Mouse (Mus musculus) neural tube, embryonic 11.5 days (tissue): ENCODE results near the gene Fignl1. TPM values are rescaled to one million over a fixed set of nuclear protein-coding genes. Genes with fewer than 3 reads are reported as not detected.

ENCODE experiments used
- ATAC-seq: fragments of 200-750 bp; cut with Nextera tagmentation; 2 replicates; pipeline ENCODE4 v1.8.0; 2017; ENCODE audit warnings: moderate number of reproducible peaks, mild to moderate bottlenecking, moderate TSS enrichment, moderate library complexity; ENCODE audit not compliant: insufficient read depth, low FRiP score, low TSS enrichment
- DNase-seq: peaks from one replicate; pipeline ENCODE4 v3.0.0-alpha.2; 2015; ENCODE audit warnings: low spot score
- H3K27ac ChIP-seq: fragments of 300-500 bp; sonication (generic); 2 replicates; pipeline ENCODE4 v1.5.1; 2014; ENCODE audit warnings: low read depth, mild to moderate bottlenecking, low read length
- H3K27me3 ChIP-seq: fragments of 300-500 bp; sonication (generic); 2 replicates; pipeline ENCODE4 v1.6.1; 2014; ENCODE audit warnings: mild to moderate bottlenecking, low read length, mixed read lengths; ENCODE audit not compliant: control insufficient read depth, insufficient read depth
- H3K36me3 ChIP-seq: fragments of 300-500 bp; sonication (generic); 2 replicates; pipeline ENCODE4 v1.6.1; 2014; ENCODE audit warnings: mild to moderate bottlenecking, low read length, moderate library complexity, mixed read lengths; ENCODE audit not compliant: control insufficient read depth, insufficient read depth
- H3K4me1 ChIP-seq: fragments of 300-500 bp; sonication (generic); 2 replicates; pipeline ENCODE4 v1.6.1; 2014; ENCODE audit warnings: low read length, mixed read lengths; ENCODE audit not compliant: control insufficient read depth, insufficient read depth
- H3K4me2 ChIP-seq: fragments of 300-500 bp; sonication (generic); 2 replicates; pipeline ENCODE4 v1.6.1; 2014; ENCODE audit warnings: low read depth, mild to moderate bottlenecking, moderate library complexity
- H3K4me3 ChIP-seq: fragments of 300-500 bp; sonication (generic); 2 replicates; pipeline ENCODE4 v1.5.1; 2014; ENCODE audit warnings: low read depth, low read length
- H3K9ac ChIP-seq: fragments of 300-500 bp; sonication (generic); 2 replicates; pipeline ENCODE4 v1.6.1; 2014; ENCODE audit warnings: mild to moderate bottlenecking, low read length
- H3K9me3 ChIP-seq: fragments of 300-500 bp; sonication (generic); 2 replicates; pipeline ENCODE4 v1.6.1; 2016; ENCODE audit warnings: low read length; ENCODE audit not compliant: control insufficient read depth
- WGBS: fragments of 180-500 bp; shearing (Covaris S2); extraction: QIAGEN DNeasy Blood & Tissue Kit; methylation state at CpG from one replicate; pipeline ENCODE4 v1.1.7; 2014; 5-methylcytosine and 5-hydroxymethylcytosine counted together
- polyA plus RNA-seq: library from polyadenylated mRNA; unstranded; fragments of >200 nt; fragmentation: Nextera tagmentation; extraction: Ambion mirVana; gene quantifications from 2 replicates; pipeline ENCODE4 v1.2.1, GENCODE M21; 2014

The Fignl1 gene
- polyA plus RNA-seq, 1 experiment from 2014 or later, result 76.6 TPM

DNA sequence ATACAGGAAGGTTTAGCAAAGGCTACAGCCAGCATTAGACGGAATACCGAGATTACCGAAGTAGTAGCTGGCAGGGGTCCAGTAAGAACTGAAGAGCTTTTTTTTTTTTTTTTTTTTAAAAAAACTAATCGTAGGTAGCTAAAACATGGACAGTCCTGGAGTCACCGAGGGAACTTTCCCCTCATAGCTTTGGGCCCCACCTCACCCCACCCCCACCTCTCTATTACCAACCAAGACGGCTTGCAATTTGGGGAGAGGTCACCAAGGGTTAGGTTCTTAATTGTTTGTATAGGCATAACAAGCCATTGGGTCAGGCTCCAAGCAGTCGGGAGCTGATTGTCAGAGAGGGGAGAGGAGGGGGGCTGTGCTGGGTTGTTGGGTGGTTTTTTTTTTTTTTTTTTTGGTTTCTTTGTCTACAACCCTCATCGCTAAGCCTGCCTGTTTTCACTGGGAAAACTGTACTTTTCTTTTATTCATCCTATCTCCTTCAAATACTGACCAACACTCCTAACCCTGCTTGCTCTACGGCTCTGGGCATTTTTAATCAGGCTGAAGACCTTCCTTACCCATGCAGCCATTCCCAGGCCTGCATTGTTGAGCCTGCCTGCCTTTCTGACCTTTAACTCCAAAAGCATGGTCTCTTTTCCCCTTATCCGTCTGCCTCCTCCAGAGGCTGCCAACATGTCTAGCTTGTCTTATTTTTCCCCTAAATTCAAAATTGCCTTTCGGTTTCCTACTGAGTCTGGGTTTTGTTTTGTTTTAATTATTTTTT, 828 bp upstream of the Fignl1 start:
- Histone ChIP-seq H3K27ac (peak overlapping the region; percentile 99), H3K36me3 (no peaks in the 10 kb centered on the region; the same call in 1 of the 2 replicates), H3K9me3 (no peaks in the 10 kb centered on the region), H3K27me3 (no peaks in the 10 kb centered on the region), H3K9ac (peak overlapping the region; percentile 92), H3K4me3 (peak overlapping the region; percentile 58), H3K4me2 (peak overlapping the region; percentile 77), H3K4me1 (peaks cover 9% of the 10 kb centered on the region)
- ATAC-seq (peak; percentile 36), DNase-seq (peak; percentile 63)
- WGBS, result 2% methylated on average over 11 of the region's 11 CpGs

DNA sequence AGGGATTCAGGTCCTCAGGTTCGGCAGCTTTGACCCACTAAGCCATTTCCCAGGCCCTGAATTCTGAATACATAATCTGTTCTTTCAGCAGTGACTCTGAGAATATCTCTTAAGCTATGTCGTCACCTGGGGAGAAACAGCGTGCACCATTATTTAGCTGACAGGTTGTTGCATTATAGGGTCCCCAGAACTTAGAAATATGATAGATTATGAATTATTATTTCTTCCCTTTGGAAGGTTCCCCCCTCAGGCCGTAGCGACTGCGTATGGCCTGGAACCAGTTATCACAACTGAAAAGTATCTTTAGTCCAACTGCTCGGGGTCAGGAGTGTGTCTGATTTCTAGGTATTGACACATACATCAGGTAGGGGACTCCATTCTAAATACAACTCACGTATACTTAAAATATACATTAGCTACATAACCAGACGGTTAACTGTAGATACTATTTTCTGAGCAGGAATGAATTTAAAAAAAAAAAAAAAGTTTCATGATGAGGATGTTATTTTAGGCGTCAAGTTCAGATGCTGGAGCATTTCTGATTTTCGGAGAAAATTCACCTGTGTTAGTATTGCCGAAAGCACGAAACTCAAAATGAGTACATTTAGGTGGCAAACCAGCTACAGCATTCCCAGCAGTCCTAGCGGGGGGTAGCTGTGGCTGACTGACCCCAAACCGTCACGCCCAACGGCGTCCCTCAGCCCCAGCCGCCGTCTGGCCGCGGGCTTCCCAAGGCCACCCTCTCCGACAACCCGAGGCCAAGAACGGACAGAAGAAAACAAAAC, 535 bp downstream of the Fignl1 start:
- Histone ChIP-seq H3K36me3 (no peaks in the 10 kb centered on the region; the same call in 1 of the 2 replicates), H3K27me3 (no peaks in the 10 kb centered on the region), H3K9me3 (no peaks in the 10 kb centered on the region), H3K4me1 (peaks cover 9% of the 10 kb centered on the region), H3K4me3 (peak overlapping the region; percentile 58), H3K4me2 (peak overlapping the region; percentile 77), H3K27ac (peak overlapping the region; percentile 99; the same call in 1 of the 2 replicates), H3K9ac (peak overlapping the region; percentile 92)
- no peak for DNase-seq
- WGBS, result 17% methylated on average over 25 of the region's 25 CpGs
- peak; percentile 64 for ATAC-seq

DNA sequence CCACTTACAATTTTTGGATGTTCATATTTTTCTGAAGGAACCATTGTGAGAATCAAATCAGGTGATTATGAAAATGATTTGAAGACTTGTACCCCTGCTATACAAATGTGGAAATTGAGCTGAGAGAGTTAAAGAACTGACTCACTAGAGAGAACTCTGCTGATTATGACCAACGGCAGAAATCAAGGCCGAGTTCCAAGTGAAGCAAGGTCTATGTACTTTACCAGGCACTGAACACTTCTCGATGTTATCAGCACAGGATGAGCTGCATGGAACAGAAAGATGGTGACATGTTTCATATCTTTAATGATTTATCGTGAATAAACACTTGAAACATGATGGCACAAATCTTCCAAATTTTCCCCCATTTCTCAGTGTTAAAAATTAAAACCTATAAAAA, 2.8 kb downstream of the Fignl1 start:
- WGBS, result 94% methylated on average over 4 of the region's 4 CpGs
- no peak overlapping the region for H3K4me2 ChIP-seq
- DNase-seq, result no peak
- H3K4me3 ChIP-seq, result no peak overlapping the region
- no peak for ATAC-seq
- peaks cover 9% of the 10 kb centered on the region for H3K4me1 ChIP-seq
- peaks cover 11% of the 10 kb centered on the region for H3K36me3 ChIP-seq
- no peak overlapping the region for H3K9ac ChIP-seq
- H3K9me3 ChIP-seq, result no peaks in the 10 kb centered on the region
- H3K27me3 ChIP-seq, result no peaks in the 10 kb centered on the region
- no peak overlapping the region for H3K27ac ChIP-seq

DNA sequence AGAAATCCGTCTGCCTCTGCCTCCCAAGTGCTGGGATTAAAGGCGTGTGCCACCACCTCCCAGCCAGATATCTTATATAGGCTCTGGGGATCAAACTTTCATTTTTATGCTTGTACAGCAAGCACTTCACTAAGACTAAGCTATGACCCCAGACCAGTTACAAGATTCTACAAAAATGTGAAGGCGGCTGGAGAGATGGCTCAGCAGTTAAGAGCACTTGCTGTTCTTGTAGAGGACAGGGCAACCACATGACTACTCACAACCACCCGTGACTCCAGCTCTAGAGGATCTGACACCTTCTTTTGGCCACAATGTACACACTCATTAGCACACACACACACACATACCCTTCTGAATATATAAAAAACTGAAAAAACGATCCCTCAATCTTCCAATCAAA, 4.3 kb downstream of the Fignl1 start:
- H3K4me3 ChIP-seq, result no peak overlapping the region
- no peak overlapping the region for H3K27ac ChIP-seq
- peaks cover 4% of the 10 kb centered on the region; the same call in 1 of the 2 replicates for H3K4me1 ChIP-seq
- H3K9ac ChIP-seq, result no peak overlapping the region
- H3K9me3 ChIP-seq, result no peaks in the 10 kb centered on the region
- DNase-seq (no peak), ATAC-seq (no peak)
- 94% methylated on average over 5 of the region's 5 CpGs for WGBS
- H3K27me3 ChIP-seq, result no peaks in the 10 kb centered on the region
- H3K36me3 ChIP-seq, result peaks cover 11% of the 10 kb centered on the region
- no peak overlapping the region for H3K4me2 ChIP-seq

DNA sequence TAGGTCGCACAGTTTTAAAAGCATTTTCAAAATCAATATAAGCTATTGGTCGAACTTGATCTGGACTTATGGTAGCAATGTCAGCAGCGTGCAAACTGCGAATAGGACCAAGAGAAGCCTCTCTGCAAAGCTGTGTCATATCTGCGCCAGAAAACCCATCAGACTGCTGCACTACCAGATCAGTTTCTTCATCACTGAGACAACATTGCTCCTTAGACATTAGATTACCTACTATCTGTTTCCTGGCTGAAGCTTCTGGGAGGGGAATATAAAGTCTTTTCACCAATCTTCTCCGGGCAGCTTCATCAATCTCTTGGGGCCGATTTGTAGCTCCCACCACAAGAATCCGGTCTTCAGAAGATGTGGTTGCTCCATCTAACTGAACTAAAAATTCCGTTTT, 7.7 kb downstream of the Fignl1 start:
- Histone ChIP-seq H3K4me2 (no peak overlapping the region), H3K4me3 (no peak overlapping the region), H3K4me1 (no peaks in the 10 kb centered on the region), H3K36me3 (peaks cover 13% of the 10 kb centered on the region), H3K27me3 (no peaks in the 10 kb centered on the region), H3K9me3 (no peaks in the 10 kb centered on the region), H3K9ac (no peak overlapping the region), H3K27ac (no peak overlapping the region)
- no peak for DNase-seq
- no peak for ATAC-seq
- WGBS, result 96% methylated on average over 9 of the region's 9 CpGs

DNA sequence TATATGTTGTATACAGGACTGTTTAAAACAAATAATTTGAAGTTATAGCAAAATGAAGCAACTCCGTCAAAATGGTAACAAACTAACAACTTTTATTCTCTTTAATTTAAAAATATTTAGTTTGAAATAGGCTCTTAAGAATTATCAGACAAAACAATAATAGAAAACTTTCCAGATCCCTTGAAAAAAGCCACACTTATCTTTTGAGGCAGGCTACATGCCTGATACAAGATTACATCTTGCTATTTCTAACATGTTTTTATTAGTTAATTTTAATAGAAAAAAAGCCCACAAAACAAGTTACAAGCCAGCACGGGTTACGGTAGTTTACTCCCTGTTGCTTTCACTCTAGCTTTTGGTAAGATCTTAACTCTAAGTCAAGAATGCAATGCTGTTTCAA, 8.5 kb downstream of the Fignl1 start:
- DNase-seq (no peak), ATAC-seq (no peak)
- H3K27ac ChIP-seq, result no peak overlapping the region
- no peaks in the 10 kb centered on the region for H3K27me3 ChIP-seq
- over 99% methylated on average over 3 of the region's 3 CpGs for WGBS
- no peaks in the 10 kb centered on the region for H3K4me1 ChIP-seq
- H3K4me3 ChIP-seq, result no peak overlapping the region
- H3K4me2 ChIP-seq, result no peak overlapping the region
- peaks cover 13% of the 10 kb centered on the region for H3K36me3 ChIP-seq
- H3K9ac ChIP-seq, result no peak overlapping the region
- H3K9me3 ChIP-seq, result no peaks in the 10 kb centered on the region

DNA sequence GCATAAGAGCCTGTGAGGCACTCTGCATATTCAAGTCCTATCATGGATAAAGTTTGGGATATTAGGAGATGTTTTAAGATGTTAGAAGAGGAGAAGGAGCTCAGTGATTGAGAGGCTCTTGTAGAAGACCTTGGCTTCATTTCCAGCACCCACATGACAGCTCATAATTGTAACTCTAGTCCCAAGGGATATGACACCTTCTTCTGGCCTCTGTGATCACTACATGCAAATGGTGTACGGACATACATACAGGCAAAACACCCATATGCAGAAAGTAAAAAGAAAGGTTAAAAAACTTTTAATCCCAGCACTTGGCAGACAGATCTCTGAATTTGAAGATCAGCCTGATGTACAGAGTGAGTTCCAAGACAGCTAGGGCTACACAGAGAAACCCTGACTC, 10.1 kb downstream of the Fignl1 start:
- H3K9ac ChIP-seq, result no peak overlapping the region
- H3K36me3 ChIP-seq, result peaks cover 13% of the 10 kb centered on the region
- H3K9me3 ChIP-seq, result no peaks in the 10 kb centered on the region
- DNase-seq, result no peak
- H3K4me2 ChIP-seq, result no peak overlapping the region
- WGBS, result 97% methylated on average over 1 of the region's 1 CpGs
- no peaks in the 10 kb centered on the region for H3K27me3 ChIP-seq
- no peak overlapping the region for H3K27ac ChIP-seq
- no peaks in the 10 kb centered on the region for H3K4me1 ChIP-seq
- H3K4me3 ChIP-seq, result no peak overlapping the region
- ATAC-seq, result no peak

DNA sequence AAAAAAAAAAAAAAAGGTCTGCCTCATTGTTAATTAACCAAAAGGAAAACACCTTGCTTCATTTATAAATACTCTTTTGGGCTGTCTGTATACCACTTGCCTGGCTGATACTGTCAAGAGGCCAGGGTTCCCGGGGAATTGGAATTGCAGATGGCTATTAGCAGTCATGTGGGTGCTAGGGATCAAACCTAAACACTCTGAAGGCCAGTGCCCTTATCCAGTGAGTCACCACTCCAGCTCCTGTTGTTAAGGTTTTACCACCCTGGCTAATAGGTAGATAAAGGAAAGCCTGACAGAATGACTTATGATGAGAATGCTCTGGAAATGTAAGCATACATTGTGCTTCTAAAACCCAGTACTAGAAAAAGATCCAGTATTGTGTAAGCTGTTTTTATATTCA, 14.1 kb downstream of the Fignl1 start:
- Histone ChIP-seq H3K4me2 (no peak overlapping the region), H3K27ac (no peak overlapping the region), H3K4me3 (no peak overlapping the region), H3K36me3 (peaks cover 2% of the 10 kb centered on the region; the same call in 1 of the 2 replicates), H3K27me3 (no peaks in the 10 kb centered on the region), H3K4me1 (no peaks in the 10 kb centered on the region), H3K9me3 (no peaks in the 10 kb centered on the region), H3K9ac (no peak overlapping the region)
- ATAC-seq (no peak), DNase-seq (no peak)
- WGBS, result 69% methylated on average over 1 of the region's 1 CpGs
